Mouse (Mus musculus): ENCODE data around the gene St14. TPM values are rescaled to one million over a fixed set of nuclear protein-coding genes. Genes with fewer than 3 reads are reported as not detected.
"Not testable (repeated sequence)": the region's sequence is repeated elsewhere in the genome, so short reads cannot be mapped to it uniquely, and the experiment has no call there.

Gene St14
- polyA plus RNA-seq, 2 experiments from 2014 or later, result 3.9 to 7.7 TPM

- no peak for ATAC-seq
These were observed 45.4 kb downstream of the St14 start for GRCm38 (mm10) chr9:31086085-31086753.

- ATAC-seq, result no peak
These were observed 46.1 kb downstream of the St14 start for GRCm38 (mm10) chr9:31085556-31085955.

- ATAC-seq, result no peak
These were observed 48.9 kb downstream of the St14 start for GRCm38 (mm10) chr9:31082771-31083170.

- peak; percentile 73 for ATAC-seq
These were observed 49.5 kb downstream of the St14 start for GRCm38 (mm10) chr9:31082054-31082666.

GRCm38 (mm10) chr9:31080726-31081125 lies 50.9 kb downstream of the St14 start:
- no peak for ATAC-seq

GRCm38 (mm10) chr9:31074836-31075235 lies 56.8 kb downstream of the St14 start:
- no peak for ATAC-seq

GRCm38 (mm10) chr9:31073797-31074196 lies 57.9 kb downstream of the St14 start:
- no peak for ATAC-seq

- ATAC-seq, result no peak
These were observed 59.4 kb downstream of the St14 start for GRCm38 (mm10) chr9:31072256-31072655.

GRCm38 (mm10) chr9:31070706-31071105 lies 60.9 kb downstream of the St14 start:
- no peak for ATAC-seq

GRCm38 (mm10) chr9:31058723-31059122 lies 72.9 kb downstream of the St14 start:
- no peak for ATAC-seq

- ATAC-seq, result not testable (repeated sequence)
These were observed 80.1 kb downstream of the St14 start for GRCm38 (mm10) chr9:31051509-31051908.

- ATAC-seq, result no peak
These were observed 81.4 kb downstream of the St14 start for GRCm38 (mm10) chr9:31050208-31050607.

Other genes with a start within 250 kb of the St14 start
- under 1 TPM; 0.33 to 0.43 TPM for gene Adamts15, start 209.4 kb downstream of the St14 start, polyA plus RNA-seq (2017; shearing (Covaris generic))
- gene Adamts8, start 189.3 kb downstream of the St14 start, polyA plus RNA-seq (2017; shearing (Covaris generic)), result under 1 TPM in 1 of 2 experiments, not detected in 1; 0.24 TPM
- 1 to 10 TPM; 5.9 to 7.0 TPM for gene Zbtb44, start 101.2 kb downstream of the St14 start, polyA plus RNA-seq (2017; shearing (Covaris generic))
- 10 to 100 TPM; 66.4 to 72.8 TPM for gene Aplp2, start 80.0 kb upstream of the St14 start, polyA plus RNA-seq (2017; shearing (Covaris generic))
- gene Prdm10, start 148.7 kb upstream of the St14 start, polyA plus RNA-seq (2017; shearing (Covaris generic)), result 1 to 10 TPM; 7.3 to 7.8 TPM